Mouse (Mus musculus) limb, embryonic 15.5 days (tissue): ENCODE results near the gene Smim4. TPM values are rescaled to one million over a fixed set of nuclear protein-coding genes. Genes with fewer than 3 reads are reported as not detected.

Experiments used
- polyA plus RNA-seq: library from polyadenylated mRNA; unstranded; fragments of >200 nt; fragmentation: Nextera tagmentation; extraction: Ambion mirVana; gene quantifications from 2 replicates; pipeline ENCODE4 v1.2.1, GENCODE M21; 2015

Smim4 gene
- polyA plus RNA-seq, 1 experiment from 2014 or later: 58.9 TPM

Other genes with a start within 250 kb of the Smim4 start
- gene Mustn1, start 249.8 kb downstream of the Smim4 start, polyA plus RNA-seq: 20.0 and 42.6 TPM in 2 replicates
- 0.09 and 0.28 TPM in 2 replicates for gene Itih4, start 242.5 kb downstream of the Smim4 start, polyA plus RNA-seq
- 0.42 and 1.4 TPM in 2 replicates for gene Itih3, start 205.2 kb downstream of the Smim4 start, polyA plus RNA-seq
- 0.20 TPM in 1 of 2 replicates, not detected in the other for gene Itih1, start 185.7 kb downstream of the Smim4 start, polyA plus RNA-seq
- 10.1 and 11.2 TPM in 2 replicates for gene Nek4, start 177.6 kb downstream of the Smim4 start, polyA plus RNA-seq
- gene Glt8d1, start 127.6 kb downstream of the Smim4 start, polyA plus RNA-seq: 62.8 and 67.4 TPM in 2 replicates
- 417 and 446 TPM in 2 replicates for gene Spcs1, start 127.3 kb downstream of the Smim4 start, polyA plus RNA-seq
- 106 and 117 TPM in 2 replicates for gene Pbrm1, start 109.8 kb downstream of the Smim4 start, polyA plus RNA-seq
- 105 and 113 TPM in 2 replicates for gene Gnl3, start 109.8 kb downstream of the Smim4 start, polyA plus RNA-seq
- gene Nt5dc2, start 2.1 kb upstream of the Smim4 start, polyA plus RNA-seq: 336 and 349 TPM in 2 replicates
- gene Stab1, start 39.7 kb upstream of the Smim4 start, polyA plus RNA-seq: 42.5 and 44.4 TPM in 2 replicates
- 276 and 549 TPM in 2 replicates for gene Tnnc1, start 79.4 kb upstream of the Smim4 start, polyA plus RNA-seq
- 336 and 363 TPM in 2 replicates for gene Nisch, start 88.0 kb upstream of the Smim4 start, polyA plus RNA-seq
- 1.2 and 1.5 TPM in 2 replicates for gene Sema3g, start 88.9 kb upstream of the Smim4 start, polyA plus RNA-seq
- 9.5 and 12.5 TPM in 2 replicates for gene Phf7, start 122.4 kb upstream of the Smim4 start, polyA plus RNA-seq
- gene Bap1, start 122.5 kb upstream of the Smim4 start, polyA plus RNA-seq: 74.5 and 75.4 TPM in 2 replicates
- 6.0 and 6.1 TPM in 2 replicates for gene Dnah1, start 194.9 kb upstream of the Smim4 start, polyA plus RNA-seq
- gene Capn7, start 207.7 kb upstream of the Smim4 start, polyA plus RNA-seq: 42.7 and 43.9 TPM in 2 replicates